Mouse (Mus musculus) limb, embryonic 14.5 days (tissue): ENCODE measurements around the gene Ncam2. TPM values are rescaled to one million over a fixed set of nuclear protein-coding genes. Genes with fewer than 3 reads are reported as not detected.

Source experiments
- ATAC-seq: fragments of 200-750 bp; cut with Nextera tagmentation; 2 replicates; pipeline ENCODE4 v1.8.0; 2017; ENCODE audit warnings: low read depth, moderate number of reproducible peaks, moderate TSS enrichment; ENCODE audit not compliant: low FRiP score
- DNase-seq: peaks from one replicate; pipeline ENCODE4 v3.0.0-alpha.2; 2015; ENCODE audit warnings: low spot score
- H3K27ac ChIP-seq: fragments of 300-500 bp; sonication (generic); replicated peaks from 2 replicates; pipeline ENCODE4 v1.5.1; 2014; ENCODE audit warnings: low read depth, mild to moderate bottlenecking, low read length, moderate library complexity, mixed read lengths
- H3K27me3 ChIP-seq: fragments of 300-500 bp; sonication (generic); 2 replicates; pipeline ENCODE4 v1.6.1; 2014; ENCODE audit warnings: low read length, mixed read lengths; ENCODE audit not compliant: control insufficient read depth, insufficient read depth
- H3K36me3 ChIP-seq: fragments of 300-500 bp; sonication (generic); 2 replicates; pipeline ENCODE4 v1.6.1; 2014; ENCODE audit warnings: mild to moderate bottlenecking, low read length, moderate library complexity, mixed read lengths; ENCODE audit not compliant: control insufficient read depth, insufficient read depth
- H3K4me1 ChIP-seq: fragments of 300-500 bp; sonication (generic); 2 replicates; pipeline ENCODE4 v1.6.1; 2014; ENCODE audit warnings: antibody characterized with exemption, low read length, mixed read lengths; ENCODE audit not compliant: control insufficient read depth, insufficient read depth
- H3K4me2 ChIP-seq: fragments of 300-500 bp; sonication (generic); replicated peaks from 2 replicates; pipeline ENCODE4 v1.6.1; 2014; ENCODE audit warnings: low read depth, mild to moderate bottlenecking, low read length, moderate library complexity; ENCODE audit not compliant: severe bottlenecking
- H3K4me3 ChIP-seq: fragments of 300-500 bp; sonication (generic); replicated peaks from 2 replicates; pipeline ENCODE4 v1.5.1; 2014; ENCODE audit warnings: low read length
- H3K9ac ChIP-seq: fragments of 300-500 bp; sonication (generic); 2 replicates; pipeline ENCODE4 v1.6.1; 2014; ENCODE audit warnings: mild to moderate bottlenecking, low read depth, low read length, moderate library complexity; ENCODE audit not compliant: severe bottlenecking
- H3K9me3 ChIP-seq: fragments of 300-500 bp; sonication (generic); 2 replicates; pipeline ENCODE4 v1.6.1; 2016; ENCODE audit warnings: low read length; ENCODE audit not compliant: control insufficient read depth
- POLR2A ChIP-seq: fragments of 200-500 bp; IDR thresholded peaks from 2 replicates; pipeline ENCODE4 v1.8.0; 2012; ENCODE audit warnings: inconsistent platforms, mild to moderate bottlenecking, moderate library complexity, borderline replicate concordance; ENCODE audit not compliant: insufficient read depth, insufficient read length; ENCODE audit errors: extremely low read depth
- WGBS: fragments of 180-500 bp; shearing (Covaris S2); extraction: QIAGEN DNeasy Blood & Tissue Kit; methylation state at CpG from one replicate; pipeline ENCODE4 v1.1.7; 2014; 5-methylcytosine and 5-hydroxymethylcytosine counted together
- polyA plus RNA-seq, 2 experiments: library from polyadenylated mRNA; depleted of rRNA in 1 of 2; stranded (reverse) in 1 of 2; unstranded in 1 of 2; fragments of >200 nt; fragmentation: Nextera tagmentation in 1 of 2; extraction: Ambion mirVana in 1 of 2; gene quantifications; 2 replicates each; pipeline versions ENCODE4 v1.2.1 to v1.2.3; 2012 to 2014

The Ncam2 gene
- polyA plus RNA-seq, 2 experiments, result 1.6 to 2.2 TPM

DNA sequence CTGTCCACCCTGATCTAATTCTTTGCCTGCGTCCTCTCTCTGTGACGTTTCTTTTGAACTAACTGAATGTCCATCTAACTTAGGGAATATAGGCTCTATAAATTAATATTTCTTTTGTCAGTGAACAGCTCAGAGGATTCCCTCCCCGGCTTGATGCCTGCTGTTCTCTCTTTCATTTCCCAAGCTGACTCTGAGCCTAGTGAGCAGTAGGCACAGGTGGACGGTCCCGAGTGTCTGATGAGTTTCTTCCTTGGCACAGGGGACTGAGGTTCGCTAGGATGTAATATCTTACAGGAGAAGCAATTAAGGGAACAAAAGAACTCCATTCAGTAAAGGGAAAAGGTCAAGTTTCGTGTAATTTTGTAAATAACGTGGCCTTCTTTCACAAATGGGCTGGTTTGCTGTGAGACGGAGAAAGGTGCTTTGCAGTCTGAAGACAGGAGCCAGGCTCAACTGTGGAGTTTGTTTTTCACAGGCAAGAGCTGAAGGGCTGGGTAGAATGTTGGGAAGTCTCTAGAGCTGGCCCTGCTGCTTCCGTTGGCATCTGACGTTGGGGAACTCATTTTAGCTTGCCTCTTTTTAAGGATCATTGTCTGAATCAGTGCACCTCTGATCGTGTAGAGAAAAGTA, 4.0 kb downstream of the Ncam2 start:
- no peak overlapping the region for H3K9ac ChIP-seq
- no peaks in the 10 kb centered on the region for H3K27me3 ChIP-seq
- no peak overlapping the region for H3K27ac ChIP-seq
- H3K4me2 ChIP-seq, result no peak overlapping the region
- TF ChIP-seq POLR2A, result no peak
- ATAC-seq, result no peak
- H3K4me3 ChIP-seq, result no peak overlapping the region
- peaks cover 6% of the 10 kb centered on the region; the same call in 1 of the 2 replicates for H3K4me1 ChIP-seq
- H3K36me3 ChIP-seq, result no peaks in the 10 kb centered on the region
- DNase-seq, result no peak
- H3K9me3 ChIP-seq, result no peaks in the 10 kb centered on the region
- 62% methylated on average over 12 of the region's 12 CpGs for WGBS

DNA sequence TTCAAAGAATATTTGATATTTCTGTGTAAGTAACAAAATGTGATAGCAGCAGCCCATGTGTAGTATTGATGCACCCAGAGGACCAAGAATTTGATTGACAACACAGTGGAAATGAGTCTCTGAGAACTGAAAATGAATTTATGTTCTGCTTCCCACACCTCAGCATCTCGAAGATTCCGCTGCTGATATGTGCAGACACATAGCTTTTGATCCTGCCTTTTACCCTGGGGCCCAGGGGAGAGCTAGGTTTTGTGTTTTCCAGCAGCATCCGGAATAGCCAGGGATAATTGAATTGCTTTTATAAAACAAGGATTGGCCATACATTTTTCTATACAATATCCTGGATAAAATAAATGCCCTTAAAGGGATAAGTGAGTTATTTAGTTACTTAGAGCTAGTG, 20.7 kb downstream of the Ncam2 start:
- TF ChIP-seq POLR2A, result no peak
- Histone ChIP-seq H3K9me3 (no peaks in the 10 kb centered on the region), H3K36me3 (no peaks in the 10 kb centered on the region), H3K27me3 (no peaks in the 10 kb centered on the region), H3K27ac (no peak overlapping the region), H3K9ac (no peak overlapping the region), H3K4me3 (no peak overlapping the region), H3K4me2 (no peak overlapping the region), H3K4me1 (no peaks in the 10 kb centered on the region)
- ATAC-seq (no peak), DNase-seq (no peak)
- 81% methylated on average over 3 of the region's 3 CpGs for WGBS

GRCm38 (mm10) chr16:81223841-81224240, 23.3 kb downstream of the Ncam2 start:
- no peaks in the 10 kb centered on the region for H3K36me3 ChIP-seq
- no peaks in the 10 kb centered on the region for H3K9me3 ChIP-seq
- no peak overlapping the region for H3K4me2 ChIP-seq
- no peak overlapping the region for H3K27ac ChIP-seq
- H3K27me3 ChIP-seq, result no peaks in the 10 kb centered on the region
- H3K9ac ChIP-seq, result no peak overlapping the region
- H3K4me1 ChIP-seq, result no peaks in the 10 kb centered on the region
- WGBS, result 65% methylated on average over 1 of the region's 1 CpGs
- ATAC-seq (no peak), DNase-seq (peak; percentile 49)
- no peak for TF ChIP-seq POLR2A
- H3K4me3 ChIP-seq, result no peak overlapping the region

- Histone ChIP-seq H3K27ac (no peak overlapping the region), H3K36me3 (no peaks in the 10 kb centered on the region), H3K27me3 (no peaks in the 10 kb centered on the region), H3K4me2 (no peak overlapping the region), H3K9ac (no peak overlapping the region), H3K9me3 (no peaks in the 10 kb centered on the region), H3K4me3 (no peak overlapping the region), H3K4me1 (no peaks in the 10 kb centered on the region)
- DNase-seq (no peak), ATAC-seq (no peak)
- no peak for TF ChIP-seq POLR2A
Observed at GRCm38 (mm10) chr16:81224253-81224652, 23.8 kb downstream of the Ncam2 start.

GRCm38 (mm10) chr16:81254875-81255274, 54.4 kb downstream of the Ncam2 start:
- Histone ChIP-seq H3K4me1 (no peaks in the 10 kb centered on the region), H3K4me2 (no peak overlapping the region), H3K9ac (no peak overlapping the region), H3K27ac (no peak overlapping the region), H3K9me3 (no peaks in the 10 kb centered on the region), H3K4me3 (no peak overlapping the region), H3K27me3 (no peaks in the 10 kb centered on the region), H3K36me3 (no peaks in the 10 kb centered on the region)
- TF ChIP-seq POLR2A, result no peak
- DNase-seq (no peak), ATAC-seq (no peak)

- H3K4me1 ChIP-seq, result no peaks in the 10 kb centered on the region
- no peak overlapping the region for H3K4me3 ChIP-seq
- 95% methylated on average over 2 of the region's 2 CpGs for WGBS
- H3K27ac ChIP-seq, result no peak overlapping the region
- H3K9me3 ChIP-seq, result no peaks in the 10 kb centered on the region
- DNase-seq (no peak), ATAC-seq (no peak)
- no peak overlapping the region for H3K4me2 ChIP-seq
- no peak for TF ChIP-seq POLR2A
- H3K27me3 ChIP-seq, result no peaks in the 10 kb centered on the region
- no peaks in the 10 kb centered on the region for H3K36me3 ChIP-seq
- H3K9ac ChIP-seq, result no peak overlapping the region
Observed at GRCm38 (mm10) chr16:81260429-81260828, 59.9 kb downstream of the Ncam2 start.
